Mouse (Mus musculus) lung, adult 18-20 months (tissue): ENCODE measurements around the gene Ddx1.
A peak's percentile ranks its signal among the peaks of the same experiment; 100 is the strongest.

ENCODE experiments used
- DNase-seq, 2 experiments: peaks; one replicate each; pipeline ENCODE4 v3.0.0; 2022; ENCODE audit warnings: mixed read lengths in 2 of 2

Gene Ddx1

DNA sequence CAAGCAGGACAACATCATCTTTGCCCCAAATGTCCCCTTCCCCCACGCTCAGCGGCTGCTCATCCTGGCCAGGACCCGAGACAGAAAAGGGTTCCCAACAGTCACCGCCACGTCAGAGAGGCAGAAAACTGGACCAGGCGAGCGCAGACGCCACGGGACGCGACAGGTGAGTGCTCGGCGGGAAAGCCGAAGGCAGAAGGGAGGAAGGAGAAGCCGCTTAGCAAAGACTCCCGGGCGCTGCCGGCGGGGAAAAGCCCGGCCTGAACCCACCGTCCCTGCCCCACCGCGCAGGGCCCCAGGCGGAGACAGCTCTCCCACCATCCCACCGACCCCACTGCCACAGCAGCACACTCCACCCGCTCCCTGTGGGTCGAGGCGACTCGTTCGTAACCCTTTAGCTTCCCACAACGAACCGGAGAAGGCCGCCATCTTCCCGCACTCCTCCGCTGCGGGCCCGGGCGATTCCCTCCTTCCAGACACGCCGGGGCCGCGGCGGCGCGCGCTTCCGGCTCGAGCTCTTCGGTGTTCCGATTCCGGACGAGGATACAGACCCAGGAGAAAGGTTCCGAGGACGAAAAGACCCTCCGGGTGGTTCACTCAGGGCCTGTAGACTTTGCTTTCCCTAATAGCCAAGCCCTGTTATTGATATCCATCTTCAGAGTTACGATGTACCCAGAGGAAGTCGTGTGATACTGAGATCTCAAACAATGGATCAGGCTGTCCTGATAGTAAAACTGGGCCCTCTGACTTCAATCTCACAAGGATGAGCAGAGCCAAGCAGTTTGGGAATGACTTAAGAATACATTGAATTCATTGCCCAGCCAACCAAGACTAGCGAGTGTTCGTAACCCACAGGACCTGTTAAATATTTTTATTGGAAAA lies at the start of gene Ddx1:
Ddx1 (minus strand) TSS at position 523 of the 882 bp plus-strand sequence.
- DNase-seq, result peak; percentile 73 to 79

GRCm38 (mm10) chr12:13293421-13293881 lies 44.4 kb upstream of the Ddx1 start:
- DNase-seq, result no peak

DNA sequence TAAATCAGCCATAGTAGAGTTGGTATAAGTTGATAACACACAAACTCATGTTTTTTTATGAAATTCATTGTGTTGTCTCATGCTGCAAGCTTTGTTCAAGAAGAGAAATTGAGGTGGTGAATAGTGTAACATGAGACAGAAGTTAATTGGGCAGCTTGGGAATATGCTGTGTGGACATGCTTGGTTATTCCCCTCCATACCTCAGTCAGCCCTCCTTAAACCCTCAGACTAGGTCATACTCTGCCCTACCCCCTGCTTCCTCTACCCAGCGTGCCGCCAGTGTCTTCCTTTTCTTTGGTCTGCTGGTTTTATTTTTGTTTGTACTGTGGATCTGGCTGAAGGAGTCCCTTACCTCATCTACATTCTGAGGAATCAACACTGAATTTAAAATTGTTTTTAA lies 42.4 kb upstream of the Ddx1 start:
- no peak for DNase-seq

DNA sequence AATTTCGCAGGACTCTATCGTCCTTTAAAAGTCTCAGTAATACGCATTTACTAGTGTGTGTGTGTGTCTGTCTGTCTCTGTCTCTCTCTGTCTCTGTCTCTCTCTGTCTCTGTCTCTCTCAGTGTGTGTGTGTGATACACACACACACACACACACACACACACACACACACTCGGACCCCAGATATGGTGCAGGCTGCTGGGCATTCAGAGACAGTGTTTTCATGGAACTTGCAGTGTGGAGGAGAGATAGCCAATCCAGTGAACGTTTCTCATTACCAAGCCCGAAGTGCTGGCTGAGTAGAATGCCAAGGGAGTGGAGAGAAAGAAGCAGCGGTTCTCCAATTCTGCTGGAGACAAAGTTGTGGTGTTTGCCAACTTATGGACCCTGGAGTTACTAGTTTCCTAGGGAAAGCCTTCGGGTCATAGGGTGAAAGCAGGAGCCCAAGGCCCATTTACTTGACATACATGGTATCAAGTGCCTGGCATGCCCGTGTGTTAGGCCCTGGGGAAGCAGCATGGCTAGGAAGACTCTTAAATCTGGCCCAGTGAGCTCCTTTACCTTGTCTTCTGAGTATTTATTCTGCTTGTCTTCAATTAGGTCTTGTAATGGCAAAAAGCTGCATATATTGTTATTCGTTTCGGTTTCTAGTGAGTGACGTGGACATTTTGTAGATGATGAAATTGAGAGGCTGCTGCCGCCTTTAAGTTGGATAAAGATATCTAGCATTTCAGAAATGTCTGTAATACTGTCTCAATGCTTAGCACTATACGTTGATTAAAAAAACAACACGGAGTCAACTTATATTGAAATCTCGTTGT lies 20.8 kb upstream of the Ddx1 start:
- no peak for DNase-seq

GRCm38 (mm10) chr12:13268826-13269449 lies 19.9 kb upstream of the Ddx1 start, which contains the start of gene Nbas:
Gene Nbas, plus strand, starts transcription at chr12:13269133.
- peak; percentile 83 to 84 for DNase-seq

- DNase-seq, result no peak
Observed at GRCm38 (mm10) chr12:13268412-13268811, 19.4 kb upstream of the Ddx1 start.

DNA sequence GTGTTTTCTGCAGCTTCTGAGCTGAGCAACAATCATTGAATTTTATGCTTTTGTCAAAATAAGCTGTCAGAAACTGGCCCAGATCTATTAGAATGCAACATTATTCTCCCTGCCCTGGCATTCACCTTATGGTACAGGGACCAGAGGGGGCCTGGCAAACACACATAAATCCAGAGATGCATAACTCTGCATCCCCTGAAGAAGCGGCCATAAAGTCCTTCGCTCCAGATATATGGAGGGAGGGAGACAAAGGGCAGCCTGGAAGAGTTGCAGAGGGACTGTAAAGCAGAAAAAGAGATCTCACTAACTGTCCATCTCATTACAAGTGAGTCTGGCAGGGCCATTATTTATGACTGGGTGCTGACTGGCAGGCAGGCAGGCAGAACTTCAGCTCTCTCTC lies 6.7 kb upstream of the Ddx1 start:
- DNase-seq, result no peak

- DNase-seq, result no peak
Observed at GRCm38 (mm10) chr12:13255068-13255467, 6.1 kb upstream of the Ddx1 start.

DNA sequence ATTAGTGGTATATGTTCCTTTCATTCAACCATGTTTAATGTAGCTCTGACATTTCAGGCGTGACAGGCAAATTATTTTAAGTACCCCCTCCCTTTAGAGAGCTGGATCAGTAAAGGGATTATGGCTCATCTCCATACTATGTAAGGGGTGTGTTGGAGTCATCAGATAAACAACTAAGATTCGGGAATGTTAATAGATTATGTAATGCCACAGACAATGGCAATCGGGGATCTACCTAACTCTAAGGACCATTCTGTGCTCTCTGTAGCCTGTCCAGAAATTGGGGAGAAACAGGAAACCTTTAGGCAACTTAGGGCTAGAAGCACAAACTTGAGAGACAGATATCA lies 533 bp upstream of the Ddx1 start:
- DNase-seq, result no peak

DNA sequence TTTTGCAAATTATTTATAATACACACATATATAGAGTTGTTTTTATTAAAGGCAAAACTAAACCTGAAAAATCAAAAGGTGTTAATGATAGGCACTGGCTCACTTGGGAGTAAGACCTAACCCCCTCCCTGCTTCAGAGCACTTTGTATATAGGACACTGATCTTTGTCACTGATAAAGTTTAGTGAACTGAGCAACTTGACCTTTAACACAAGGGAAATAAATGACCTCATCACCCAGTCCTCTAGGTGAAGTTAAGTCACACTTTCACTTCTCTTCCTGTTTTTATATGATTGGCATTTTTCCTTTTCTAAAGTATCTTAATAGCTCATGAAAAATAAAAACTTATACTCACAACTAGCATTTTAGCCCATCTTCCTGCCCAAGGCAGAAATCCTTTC lies 6.6 kb downstream of the Ddx1 start:
- no peak for DNase-seq

DNA sequence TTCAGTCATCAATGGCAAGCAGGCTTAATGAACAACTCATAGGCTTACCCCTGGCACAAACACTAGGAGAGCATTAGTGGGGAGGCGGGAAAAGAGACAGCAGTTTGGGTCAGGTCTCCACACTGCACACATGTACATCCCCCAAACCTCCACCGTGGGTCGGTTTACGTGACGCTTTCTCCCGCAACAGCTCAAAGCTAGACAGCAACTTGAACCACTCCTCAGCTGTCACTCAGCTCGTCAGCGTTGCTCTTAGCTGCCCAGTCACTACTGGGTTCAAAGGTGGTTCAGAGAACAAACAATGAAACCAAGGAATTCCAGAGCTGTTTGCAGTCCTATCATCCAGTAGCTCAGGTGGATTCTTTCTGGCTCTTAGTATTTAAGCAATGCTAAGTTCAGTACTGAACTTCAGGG lies 30.9 kb downstream of the Ddx1 start:
- no peak for DNase-seq

DNA sequence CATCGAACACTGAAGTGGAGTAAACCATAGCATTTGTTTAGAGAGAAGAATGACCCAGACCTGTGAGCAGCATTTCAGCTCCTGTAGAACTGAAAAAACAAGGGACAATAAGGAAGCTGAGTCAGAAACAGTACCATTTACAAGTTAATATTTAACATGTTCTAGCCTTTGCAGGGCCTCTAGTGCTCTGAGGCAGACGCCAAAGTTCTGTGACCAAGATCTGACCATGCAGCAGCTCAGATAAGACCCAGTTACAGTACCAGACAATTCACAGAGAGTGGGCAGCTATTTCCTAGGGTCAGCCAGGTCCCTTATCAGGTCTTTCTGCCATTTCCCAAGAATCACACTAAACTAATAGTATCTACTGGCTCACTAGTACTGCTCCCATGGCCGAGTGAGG lies 31.4 kb downstream of the Ddx1 start:
- no peak for DNase-seq

DNA sequence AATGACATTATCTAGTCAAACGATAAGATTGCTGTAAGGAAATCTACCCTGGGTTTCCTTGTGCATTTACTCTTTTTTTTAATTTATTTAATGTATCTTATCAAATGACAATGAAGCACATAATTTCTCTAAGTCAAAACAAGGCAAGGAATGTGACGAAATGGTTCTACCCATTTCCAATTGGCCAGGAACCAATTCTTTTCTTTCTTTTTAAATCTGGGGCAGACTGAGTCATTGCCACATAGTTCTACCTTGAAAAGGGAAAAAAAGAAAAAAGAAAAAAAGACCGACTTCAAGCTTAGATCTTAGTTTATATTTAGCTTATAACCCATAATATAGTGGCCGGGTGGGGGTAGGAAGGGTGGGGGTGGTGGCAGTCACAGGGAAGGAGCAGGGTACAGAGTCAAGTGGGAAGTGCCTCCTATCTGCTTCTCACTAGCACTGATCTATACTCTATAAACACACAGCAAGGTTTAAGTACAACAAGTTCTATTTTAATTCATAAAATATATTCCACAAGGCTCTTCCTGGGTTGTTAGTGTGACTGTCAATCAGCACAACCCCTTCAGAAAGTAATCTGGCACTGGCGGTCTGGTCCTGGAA lies 32.4 kb downstream of the Ddx1 start:
- no peak for DNase-seq

GRCm38 (mm10) chr12:13214345-13215278 lies 34.4 kb downstream of the Ddx1 start:
- DNase-seq, result peak; percentile 73 to 78

GRCm38 (mm10) chr12:13211746-13212482 lies 37.1 kb downstream of the Ddx1 start:
- peak; percentile 51 to 71 for DNase-seq

GRCm38 (mm10) chr12:13209692-13210377 lies 39.2 kb downstream of the Ddx1 start:
- DNase-seq, result no peak

DNA sequence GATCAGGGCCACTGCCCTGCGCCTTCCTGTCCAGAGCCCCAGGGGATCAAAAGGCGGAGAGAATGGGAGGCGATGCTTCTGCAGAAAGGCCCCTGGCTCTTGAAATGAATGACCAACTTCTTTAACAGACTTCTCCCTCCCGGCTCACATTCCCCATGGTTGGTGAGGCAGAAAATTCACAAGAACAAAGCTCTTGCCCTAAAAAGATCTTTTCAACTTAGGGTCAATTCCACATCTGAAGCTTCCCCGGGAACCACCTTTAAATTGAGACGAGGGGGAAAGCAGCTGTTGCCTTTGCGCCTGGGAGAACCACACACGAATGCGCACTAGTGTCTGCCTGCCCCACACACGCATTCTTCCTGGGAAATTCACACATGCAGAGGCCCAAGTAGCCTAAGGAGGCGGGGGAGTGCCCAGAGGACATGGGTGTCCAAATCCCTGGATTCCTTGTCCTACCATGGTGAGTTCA lies 40.0 kb downstream of the Ddx1 start:
- no peak for DNase-seq

DNA sequence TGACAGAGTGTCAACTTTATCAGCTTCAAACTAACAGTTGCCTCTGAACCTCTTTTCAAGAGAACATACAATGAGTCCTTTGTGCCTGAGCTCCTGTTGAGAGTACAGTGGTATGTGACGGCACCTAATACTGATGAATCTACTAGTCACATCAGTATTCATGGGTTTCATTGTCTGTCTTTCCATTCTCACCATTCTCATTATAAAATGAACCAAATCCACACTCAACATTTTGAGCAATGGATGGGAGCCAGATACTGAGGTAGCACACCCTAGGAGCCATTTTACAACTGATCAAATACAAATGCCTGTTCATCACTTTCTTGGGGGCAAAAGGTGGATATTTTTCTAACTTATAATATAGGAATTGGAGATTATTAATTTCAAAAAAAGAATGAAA lies 40.5 kb downstream of the Ddx1 start:
- DNase-seq, result no peak

DNA sequence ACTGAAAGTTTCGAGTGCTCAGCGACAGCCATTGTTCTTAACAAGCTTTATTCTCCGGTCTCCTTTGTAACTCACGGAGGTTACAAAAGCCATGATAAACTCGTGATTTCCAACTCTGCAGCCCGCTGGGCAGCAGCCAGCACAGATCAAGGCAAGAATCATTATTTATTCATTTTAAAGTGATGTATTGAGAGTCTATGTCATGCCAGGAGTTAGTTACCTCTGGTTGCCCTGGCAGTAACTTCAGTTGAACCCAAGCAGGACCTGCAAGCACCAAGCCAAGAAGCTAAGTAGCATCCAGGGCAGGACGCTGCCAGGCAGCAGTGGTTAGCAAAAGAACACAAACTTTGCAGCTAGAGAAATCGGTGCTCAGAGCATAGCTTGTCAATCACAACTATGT lies 41.9 kb downstream of the Ddx1 start:
- DNase-seq, result no peak

DNA sequence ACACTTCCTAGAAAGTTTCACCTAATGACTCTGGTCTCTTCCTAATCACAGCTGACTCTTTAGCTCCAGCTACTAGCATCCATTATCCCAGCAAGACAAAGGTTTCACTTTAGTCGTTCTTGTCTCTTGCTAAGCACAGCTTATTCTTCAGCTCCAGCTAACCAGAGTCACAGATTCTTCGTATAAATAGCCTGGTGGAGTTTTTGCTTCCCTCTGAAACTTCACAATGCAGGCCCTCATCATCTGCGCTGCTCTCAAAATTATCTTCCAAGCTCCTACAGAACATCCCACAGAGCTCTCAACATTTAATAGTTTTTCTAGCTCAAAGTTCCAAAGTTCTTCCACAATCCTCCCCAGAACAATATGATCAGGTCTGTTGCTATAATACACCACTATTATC lies 43.3 kb downstream of the Ddx1 start:
- DNase-seq, result no peak
